Mouse (Mus musculus): ENCODE results near the gene Snrnp200. TPM values are rescaled to one million over a fixed set of nuclear protein-coding genes. Genes with fewer than 3 reads are reported as not detected.

The Snrnp200 gene
- polyA plus RNA-seq, 1 experiment from 2014 or later, result 70.0 TPM

Other genes with a start within 250 kb of the Snrnp200 start
- 10.5 and 12.8 TPM in 2 replicates for gene Ap4e1, start 199.7 kb upstream of the Snrnp200 start, polyA plus RNA-seq (2015; fragmentation: Nextera tagmentation; extraction: Ambion mirVana)
- 44.3 and 45.6 TPM in 2 replicates for gene Blvra, start 137.7 kb upstream of the Snrnp200 start, polyA plus RNA-seq (2015; fragmentation: Nextera tagmentation; extraction: Ambion mirVana)
- 81.7 and 83.1 TPM in 2 replicates for gene Ncaph, start 74.4 kb upstream of the Snrnp200 start, polyA plus RNA-seq (2015; fragmentation: Nextera tagmentation; extraction: Ambion mirVana)
- 27.6 and 30.1 TPM in 2 replicates for gene Itpripl1, start 64.9 kb upstream of the Snrnp200 start, polyA plus RNA-seq (2015; fragmentation: Nextera tagmentation; extraction: Ambion mirVana)
- 2.3 and 2.4 TPM in 2 replicates for gene 1810024B03Rik, start 106 bp upstream of the Snrnp200 start, polyA plus RNA-seq (2015; fragmentation: Nextera tagmentation; extraction: Ambion mirVana)
- 65.6 and 67.2 TPM in 2 replicates for gene Ciao1, start 39.4 kb downstream of the Snrnp200 start, polyA plus RNA-seq (2015; fragmentation: Nextera tagmentation; extraction: Ambion mirVana)
- 30.8 and 32.2 TPM in 2 replicates for gene Tmem127, start 39.5 kb downstream of the Snrnp200 start, polyA plus RNA-seq (2015; fragmentation: Nextera tagmentation; extraction: Ambion mirVana)
- gene Stard7, start 61.8 kb downstream of the Snrnp200 start, polyA plus RNA-seq (2015; fragmentation: Nextera tagmentation; extraction: Ambion mirVana), result 63.8 and 64.1 TPM in 2 replicates
- 4.4 and 4.6 TPM in 2 replicates for gene Dusp2, start 127.8 kb downstream of the Snrnp200 start, polyA plus RNA-seq (2015; fragmentation: Nextera tagmentation; extraction: Ambion mirVana)
- 0.06 and 0.14 TPM in 2 replicates for gene Astl, start 130.3 kb downstream of the Snrnp200 start, polyA plus RNA-seq (2015; fragmentation: Nextera tagmentation; extraction: Ambion mirVana)
- gene Adra2b, start 154.8 kb downstream of the Snrnp200 start, polyA plus RNA-seq (2015; fragmentation: Nextera tagmentation; extraction: Ambion mirVana), result 0.45 and 0.56 TPM in 2 replicates
- gene Gpat2, start 216.8 kb downstream of the Snrnp200 start, polyA plus RNA-seq (2015; fragmentation: Nextera tagmentation; extraction: Ambion mirVana), result 0.14 and 0.32 TPM in 2 replicates
- 22.8 and 24.9 TPM in 2 replicates for gene Fahd2a, start 236.2 kb downstream of the Snrnp200 start, polyA plus RNA-seq (2015; fragmentation: Nextera tagmentation; extraction: Ambion mirVana)